Mouse (Mus musculus) hindbrain, postnatal 0 days (tissue): Measurements from ENCODE around the gene Utp6. TPM values are rescaled to one million over a fixed set of nuclear protein-coding genes. Genes with fewer than 3 reads are reported as not detected.

Source experiments
- ATAC-seq: fragments of 200-750 bp; cut with Nextera tagmentation; 2 replicates; pipeline ENCODE4 v1.8.0; 2017; ENCODE audit warnings: mild to moderate bottlenecking, moderate TSS enrichment, moderate library complexity
- DNase-seq: peaks from one replicate; pipeline ENCODE4 v3.0.0-alpha.2; 2015; ENCODE audit warnings: low spot score
- H3K27ac ChIP-seq: fragments of 300-500 bp; sonication (generic); 2 replicates; pipeline ENCODE4 v1.5.1; 2014; ENCODE audit warnings: mild to moderate bottlenecking
- H3K27me3 ChIP-seq: fragments of 300-500 bp; sonication (generic); 2 replicates; pipeline ENCODE4 v1.6.1; 2014; ENCODE audit warnings: low read length, mixed read lengths; ENCODE audit not compliant: insufficient read depth
- H3K36me3 ChIP-seq: fragments of 300-500 bp; sonication (generic); 2 replicates; pipeline ENCODE4 v1.6.1; 2014; ENCODE audit warnings: low read length, mixed read lengths; ENCODE audit not compliant: insufficient read depth
- H3K4me1 ChIP-seq: fragments of 300-500 bp; sonication (generic); 2 replicates; pipeline ENCODE4 v1.6.1; 2014; ENCODE audit warnings: antibody characterized with exemption, low read length, mixed read lengths; ENCODE audit not compliant: insufficient read depth
- H3K4me2 ChIP-seq: fragments of 300-500 bp; sonication (generic); 2 replicates; pipeline ENCODE4 v1.6.1; 2014; ENCODE audit warnings: low read depth, mild to moderate bottlenecking, low read length, moderate library complexity, mixed read lengths
- H3K4me3 ChIP-seq: fragments of 300-500 bp; sonication (generic); 2 replicates; pipeline ENCODE4 v1.5.1; 2014; ENCODE audit warnings: low read length
- H3K9ac ChIP-seq: fragments of 300-500 bp; sonication (generic); replicated peaks from 2 replicates; pipeline ENCODE4 v1.6.1; 2014; ENCODE audit warnings: mild to moderate bottlenecking, low read length, moderate library complexity, mixed read lengths
- H3K9me3 ChIP-seq: fragments of 300-500 bp; sonication (generic); 2 replicates; pipeline ENCODE4 v1.6.1; 2016; ENCODE audit warnings: low read length, mixed read lengths
- CTCF ChIP-seq: IDR thresholded peaks from 2 replicates; pipeline ENCODE4 v1.5.1; 2016; ENCODE audit warnings: antibody characterized with exemption, control low read depth, low read depth
- WGBS: fragments of 180-500 bp; shearing (Covaris S2); extraction: QIAGEN DNeasy Blood & Tissue Kit; methylation state at CpG from one replicate; pipeline ENCODE4 v1.1.7; 2014; 5-methylcytosine and 5-hydroxymethylcytosine counted together
- polyA plus RNA-seq: library from polyadenylated mRNA; unstranded; fragments of >200 nt; fragmentation: Nextera tagmentation; extraction: Ambion mirVana; gene quantifications from 2 replicates; pipeline ENCODE4 v1.2.1, GENCODE M21; 2015
- total RNA-seq: library from RNA; depleted of rRNA; stranded (reverse); fragments of >200 nt; gene quantifications from 2 replicates; pipeline ENCODE4 v1.2.3, GENCODE M21; 2014

The Utp6 gene
- total and polyA plus RNA-seq, 2 experiments from 2014 or later = 17.0 to 29.6 TPM

- Histone ChIP-seq H3K27ac (no peak overlapping the region), H3K36me3 (0 out of 2 replicates have a peak, but pooled peaks cover 6% of the 10 kb centered on the region), H3K4me1 (no peaks in the 10 kb centered on the region), H3K4me2 (peak overlapping the region; percentile 90), H3K4me3 (peak overlapping the region; percentile 71), H3K27me3 (no peaks in the 10 kb centered on the region), H3K9ac (peak overlapping the region; percentile 46), H3K9me3 (no peaks in the 10 kb centered on the region)
- 1% methylated on average over 9 of the region's 9 CpGs for WGBS
- TF ChIP-seq CTCF = no peak
- DNase-seq = no peak
- ATAC-seq = no peak
Measured at GRCm38 (mm10) chr11:79962877-79963183, 640 bp upstream of the Utp6 start.

GRCm38 (mm10) chr11:79961346-79962124 is 655 bp downstream of the Utp6 start:
- H3K27me3 ChIP-seq = no peaks in the 10 kb centered on the region
- H3K4me1 ChIP-seq = no peaks in the 10 kb centered on the region
- H3K4me2 ChIP-seq = peak overlapping the region; percentile 90
- no peak for TF ChIP-seq CTCF
- DNase-seq (no peak), ATAC-seq (0 out of 2 replicates have a peak, but pooled peaks have one; percentile 28)
- no peaks in the 10 kb centered on the region for H3K9me3 ChIP-seq
- H3K9ac ChIP-seq = peak overlapping the region; percentile 68
- H3K4me3 ChIP-seq = peak overlapping the region; percentile 71
- peak overlapping the region; percentile 51; the same call in 1 of the 2 replicates for H3K27ac ChIP-seq
- peaks cover 18% of the 10 kb centered on the region; the same call in 1 of the 2 replicates for H3K36me3 ChIP-seq
- WGBS = 8% methylated on average over 27 of the region's 27 CpGs

GRCm38 (mm10) chr11:79947265-79947664 is 14.9 kb downstream of the Utp6 start:
- H3K4me3 ChIP-seq = no peak overlapping the region
- WGBS = 95% methylated on average over 3 of the region's 3 CpGs
- H3K4me2 ChIP-seq = no peak overlapping the region
- H3K9me3 ChIP-seq = no peaks in the 10 kb centered on the region
- DNase-seq (no peak), ATAC-seq (no peak)
- peaks cover 49% of the 10 kb centered on the region for H3K36me3 ChIP-seq
- H3K27ac ChIP-seq = no peak overlapping the region
- H3K9ac ChIP-seq = no peak overlapping the region
- H3K27me3 ChIP-seq = no peaks in the 10 kb centered on the region
- H3K4me1 ChIP-seq = no peaks in the 10 kb centered on the region
- TF ChIP-seq CTCF = no peak

- Histone ChIP-seq H3K9ac (no peak overlapping the region), H3K4me1 (no peaks in the 10 kb centered on the region), H3K4me3 (no peak overlapping the region), H3K27me3 (no peaks in the 10 kb centered on the region), H3K36me3 (peaks cover 41% of the 10 kb centered on the region), H3K9me3 (no peaks in the 10 kb centered on the region), H3K4me2 (no peak overlapping the region), H3K27ac (no peak overlapping the region)
- no peak for DNase-seq
- no peak for ATAC-seq
- 88% methylated on average over 7 of the region's 7 CpGs for WGBS
- no peak for TF ChIP-seq CTCF
Measured at GRCm38 (mm10) chr11:79943601-79944000, 18.6 kb downstream of the Utp6 start.

- no peaks in the 10 kb centered on the region for H3K9me3 ChIP-seq
- H3K4me2 ChIP-seq = no peak overlapping the region
- H3K27me3 ChIP-seq = no peaks in the 10 kb centered on the region
- no peak overlapping the region for H3K9ac ChIP-seq
- H3K4me3 ChIP-seq = no peak overlapping the region
- DNase-seq (no peak), ATAC-seq (no peak)
- H3K36me3 ChIP-seq = peaks cover 39% of the 10 kb centered on the region
- no peaks in the 10 kb centered on the region for H3K4me1 ChIP-seq
- WGBS = 84% methylated on average over 8 of the region's 8 CpGs
- no peak for TF ChIP-seq CTCF
- H3K27ac ChIP-seq = no peak overlapping the region
Measured at GRCm38 (mm10) chr11:79943136-79943535, 19.1 kb downstream of the Utp6 start.

- Histone ChIP-seq H3K27ac (no peak overlapping the region), H3K9ac (no peak overlapping the region), H3K4me3 (no peak overlapping the region), H3K4me2 (no peak overlapping the region), H3K36me3 (peaks cover 16% of the 10 kb centered on the region; the same call in 1 of the 2 replicates), H3K4me1 (no peaks in the 10 kb centered on the region), H3K9me3 (no peaks in the 10 kb centered on the region), H3K27me3 (no peaks in the 10 kb centered on the region)
- ATAC-seq (no peak), DNase-seq (no peak)
- TF ChIP-seq CTCF = peak; percentile 37
- 85% methylated on average over 9 of the region's 9 CpGs for WGBS
Measured at GRCm38 (mm10) chr11:79935766-79936165, 26.4 kb downstream of the Utp6 start.

GRCm38 (mm10) chr11:79922766-79923165 is 39.4 kb downstream of the Utp6 start:
- TF ChIP-seq CTCF = no peak
- Histone ChIP-seq H3K9me3 (no peaks in the 10 kb centered on the region), H3K27ac (no peak overlapping the region), H3K4me1 (no peaks in the 10 kb centered on the region), H3K27me3 (no peaks in the 10 kb centered on the region), H3K4me2 (no peak overlapping the region), H3K36me3 (no peaks in the 10 kb centered on the region), H3K4me3 (no peak overlapping the region), H3K9ac (no peak overlapping the region)
- ATAC-seq = no peak
- no peak for DNase-seq
- WGBS = 92% methylated on average over 1 of the region's 1 CpGs
